Mouse (Mus musculus): ENCODE measurements around the gene Uhrf1.

Uhrf1 gene

DNA sequence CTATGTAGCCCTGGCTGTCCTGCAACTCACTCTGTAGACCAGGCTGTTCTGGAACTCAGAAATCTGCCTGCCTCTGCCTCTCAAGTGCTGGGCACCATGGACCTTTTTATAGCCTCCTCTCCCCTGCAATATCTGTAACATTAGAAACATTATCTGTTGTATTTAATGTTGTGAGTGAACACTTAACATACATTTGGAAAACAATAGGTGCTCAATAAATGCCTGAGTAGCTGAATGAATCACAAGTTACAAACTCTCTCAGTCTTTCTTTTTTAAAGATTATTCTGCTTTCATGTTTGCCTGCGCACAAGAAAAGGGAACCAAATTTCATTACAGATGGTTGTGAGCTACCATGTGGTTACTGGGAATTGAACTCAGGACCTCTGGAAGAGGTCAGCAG, 4.9 kb upstream of the Uhrf1 start:
- no peak for DNase-seq (ENCODE audit: low spot score in 2 of 2)

DNA sequence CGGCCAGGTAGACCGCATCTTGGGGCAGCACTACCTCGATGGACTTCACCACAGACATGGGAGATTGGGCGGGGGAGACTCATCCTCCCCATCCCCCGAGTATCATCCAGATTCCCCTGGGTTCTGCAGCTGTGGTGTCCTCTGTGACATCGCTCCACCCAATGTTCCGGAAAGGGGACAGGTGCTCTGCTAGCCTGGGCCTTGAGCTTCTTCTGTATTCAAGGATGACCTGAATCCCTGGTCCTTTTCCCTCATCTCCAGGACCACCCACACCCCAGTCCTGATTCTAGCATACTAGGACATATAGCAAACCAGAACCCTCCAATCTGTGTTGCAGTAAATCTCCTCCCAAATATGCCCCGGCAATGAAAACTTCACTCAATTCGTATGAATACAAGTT, 2.9 kb upstream of the Uhrf1 start, which contains the start of gene Arrdc5:
Gene Arrdc5 (minus strand): TSS at position 101 of the 400 bp plus-strand sequence.
- DNase-seq (ENCODE audit: low spot score in 2 of 2), result no peak

- DNase-seq (ENCODE audit: low spot score in 2 of 2), result no peak
Observed at GRCm38 (mm10) chr17:56302363-56302996, 641 bp upstream of the Uhrf1 start.

DNA sequence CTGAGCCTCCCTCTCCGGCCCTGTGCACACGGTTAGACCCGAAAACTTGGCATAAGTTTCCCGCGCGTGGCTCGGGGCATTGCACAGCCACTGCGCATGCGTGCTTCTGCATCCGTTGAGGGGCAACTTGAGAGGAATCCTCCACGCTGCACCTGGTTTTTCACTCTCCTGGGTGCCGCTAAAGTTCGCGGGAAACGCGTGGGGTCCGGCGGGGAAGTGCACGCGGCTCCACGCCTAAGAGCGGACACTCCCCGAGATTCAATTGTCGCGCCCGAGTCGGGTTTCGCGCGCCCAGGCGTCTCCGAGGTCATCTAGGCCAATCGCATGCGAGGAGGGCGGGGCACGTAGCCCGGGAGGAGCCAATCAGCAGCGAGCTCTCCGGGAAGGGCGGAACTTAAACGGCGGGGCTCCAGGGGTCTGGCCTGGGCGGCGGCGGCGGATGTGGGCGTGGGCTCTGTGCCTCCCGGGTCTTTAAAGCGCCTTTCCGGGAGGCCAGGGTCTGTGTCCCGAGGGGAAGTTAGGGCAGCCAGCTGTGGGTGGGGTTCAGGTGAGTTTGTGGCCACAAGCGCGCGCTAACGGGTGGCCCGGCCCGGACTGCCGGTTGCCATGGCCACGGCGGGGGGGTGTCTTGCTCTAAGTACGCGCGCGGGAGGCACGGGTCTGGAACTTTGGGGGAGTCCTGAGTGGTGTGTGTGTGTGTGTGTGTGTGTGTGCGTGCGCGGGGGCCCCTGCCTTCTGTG, 896 bp downstream of the Uhrf1 start:
- peak; percentile 82 to 86 for DNase-seq (ENCODE audit: low spot score in 2 of 2)

- DNase-seq (ENCODE audit: low spot score in 2 of 2), result no peak
Observed at GRCm38 (mm10) chr17:56304718-56305117, 1.6 kb downstream of the Uhrf1 start.

DNA sequence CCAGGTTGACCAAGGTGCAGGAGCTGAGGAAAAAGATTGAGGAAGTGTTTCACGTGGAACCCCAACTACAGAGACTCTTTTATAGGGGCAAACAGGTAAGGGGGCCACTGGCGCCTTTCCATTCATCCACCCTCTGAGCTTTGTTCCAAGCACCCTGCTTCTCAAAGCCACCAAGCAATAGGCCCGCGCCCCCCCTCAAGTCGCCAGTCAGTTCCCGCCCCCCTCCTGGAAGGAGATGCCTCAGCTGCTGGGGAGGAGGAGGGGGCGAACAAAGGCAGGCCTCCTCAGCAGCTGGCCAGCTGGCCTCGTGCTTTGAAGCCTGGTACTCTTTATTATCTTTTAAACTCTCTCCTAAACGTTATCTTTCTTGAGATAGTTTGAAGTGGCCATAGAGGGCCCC, 2.0 kb downstream of the Uhrf1 start:
- DNase-seq (ENCODE audit: low spot score in 2 of 2), result no peak

GRCm38 (mm10) chr17:56305826-56306225, 2.7 kb downstream of the Uhrf1 start:
- DNase-seq (ENCODE audit: low spot score in 2 of 2), result no peak

- no peak for DNase-seq (ENCODE audit: low spot score in 2 of 2)
Observed at GRCm38 (mm10) chr17:56308088-56308487, 5.0 kb downstream of the Uhrf1 start.

GRCm38 (mm10) chr17:56309191-56309945, 6.2 kb downstream of the Uhrf1 start:
- DNase-seq (ENCODE audit: low spot score in 2 of 2), result no peak

DNA sequence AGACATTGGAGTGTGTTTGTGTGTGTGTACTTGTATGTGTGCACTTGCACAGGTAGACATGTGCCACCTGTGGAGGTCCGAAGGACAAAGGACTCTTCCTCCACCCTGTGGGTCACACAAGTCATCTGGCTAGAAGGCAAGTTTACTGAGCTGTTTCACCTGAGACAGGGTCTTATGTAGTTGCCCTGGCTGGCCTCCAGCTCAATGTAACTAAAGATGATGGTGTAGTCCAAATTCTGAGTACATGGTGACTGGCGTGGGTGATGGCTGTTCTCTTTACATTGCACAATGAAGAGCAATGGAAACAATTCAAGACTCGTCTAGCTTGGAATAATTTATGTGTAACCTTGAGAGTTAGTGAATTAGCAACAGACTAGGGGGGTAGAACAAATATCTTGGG, 21.3 kb downstream of the Uhrf1 start:
- no peak for DNase-seq (ENCODE audit: low spot score in 2 of 2)

- DNase-seq (ENCODE audit: low spot score in 2 of 2), result peak; percentile 93 to 96
Observed at GRCm38 (mm10) chr17:56325450-56326152, 22.5 kb downstream of the Uhrf1 start, which contains the start of gene Kdm4b. Kdm4b (plus strand) TSS chr17:56326062.

DNA sequence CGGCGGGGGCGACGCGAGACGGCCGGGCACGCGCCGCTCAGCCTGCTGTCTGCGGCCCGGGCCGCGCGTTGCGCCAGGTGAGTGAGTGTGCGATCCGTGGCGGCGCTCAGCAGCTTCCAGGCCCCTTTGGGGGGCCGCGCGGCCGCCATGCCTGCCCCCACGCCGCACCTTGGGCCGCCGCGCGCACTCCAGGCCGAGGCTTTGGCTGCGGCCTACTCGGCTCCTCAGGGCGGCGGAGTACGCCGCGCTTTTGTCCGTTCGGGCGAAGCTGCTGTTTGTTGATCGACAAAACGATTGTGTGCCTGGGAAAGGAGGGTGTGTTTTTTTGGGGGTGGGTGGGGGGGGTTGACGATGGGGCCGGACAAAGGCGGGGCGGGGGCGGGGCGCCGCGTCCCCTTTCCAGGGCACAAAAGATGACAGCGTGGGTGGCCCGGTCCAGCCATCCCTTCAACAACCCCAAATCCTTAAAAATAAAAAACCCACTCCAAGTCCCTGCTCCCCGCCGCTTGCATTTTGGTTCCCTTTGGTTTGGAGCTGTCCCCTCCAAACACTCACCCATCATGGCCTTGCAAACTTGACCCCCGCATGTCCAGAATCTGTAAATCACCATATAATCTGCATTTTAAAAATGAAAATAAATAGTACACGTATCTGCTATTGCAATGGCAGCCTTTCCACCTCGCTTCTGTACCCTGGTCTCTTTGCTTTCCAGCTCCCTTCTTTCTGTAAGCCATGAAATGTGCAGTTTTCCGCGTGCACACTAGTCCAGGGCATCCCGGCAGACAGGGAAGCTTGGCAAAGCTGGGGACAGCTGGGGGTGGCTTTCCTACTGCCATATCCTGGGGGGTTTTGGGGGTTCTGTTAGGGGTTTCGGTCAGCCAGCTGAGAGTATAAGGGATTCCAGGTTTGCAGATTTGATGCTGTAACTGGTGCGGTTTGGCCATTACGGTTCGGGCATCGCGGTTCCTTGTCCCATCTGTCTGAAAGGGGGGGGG, 23.3 kb downstream of the Uhrf1 start:
- DNase-seq (ENCODE audit: low spot score in 2 of 2), result no peak

GRCm38 (mm10) chr17:56329267-56329666, 26.1 kb downstream of the Uhrf1 start:
- no peak for DNase-seq (ENCODE audit: low spot score in 2 of 2)

- no peak for DNase-seq (ENCODE audit: low spot score in 2 of 2)
Observed at GRCm38 (mm10) chr17:56330345-56330744, 27.2 kb downstream of the Uhrf1 start.

DNA sequence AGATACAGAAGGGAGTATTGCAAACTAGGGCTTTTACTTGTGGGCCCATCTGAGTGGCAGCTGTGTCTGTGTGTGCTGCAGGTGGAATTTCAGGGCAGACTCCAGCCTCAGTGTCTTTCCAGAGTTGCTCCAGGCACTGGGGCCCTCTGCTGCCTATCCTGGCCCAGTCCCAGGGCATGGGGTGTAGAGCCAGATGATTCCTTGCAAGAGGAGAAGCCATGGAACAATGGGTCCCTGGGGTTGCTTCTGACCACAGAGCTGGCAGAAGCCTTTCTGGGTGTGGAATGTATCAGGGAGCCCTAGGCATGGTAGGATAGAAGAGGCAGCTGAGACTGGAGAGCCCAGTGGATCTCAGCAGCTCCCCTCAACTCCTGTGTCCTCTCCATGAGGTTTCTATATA, 28.1 kb downstream of the Uhrf1 start:
- DNase-seq (ENCODE audit: low spot score in 2 of 2), result no peak

- no peak for DNase-seq (ENCODE audit: low spot score in 2 of 2)
Observed at GRCm38 (mm10) chr17:56332987-56333386, 29.9 kb downstream of the Uhrf1 start.

DNA sequence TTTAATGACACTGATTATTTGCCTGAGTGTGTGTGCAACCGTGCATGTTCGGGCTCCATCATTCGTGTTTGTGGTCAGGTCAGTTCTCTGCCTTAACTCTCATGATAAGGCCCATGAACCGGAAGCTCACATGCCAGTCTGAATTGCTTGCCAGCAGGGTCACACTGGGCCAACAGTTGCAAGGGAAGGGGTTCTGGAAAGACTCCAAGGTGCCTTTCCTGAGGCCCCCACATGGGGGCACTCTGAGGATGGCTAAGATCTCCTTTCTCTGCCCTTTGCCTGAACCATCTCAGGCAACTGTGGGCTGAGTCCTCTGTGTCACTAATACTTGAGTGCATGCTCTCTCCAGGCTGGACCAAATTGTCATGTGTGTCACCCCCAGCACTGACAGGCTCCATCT, 34.1 kb downstream of the Uhrf1 start:
- DNase-seq (ENCODE audit: low spot score in 2 of 2), result no peak

- DNase-seq (ENCODE audit: low spot score in 2 of 2), result no peak
Observed at GRCm38 (mm10) chr17:56337791-56338190, 34.7 kb downstream of the Uhrf1 start.

GRCm38 (mm10) chr17:56338909-56339308, 35.8 kb downstream of the Uhrf1 start:
- no peak for DNase-seq (ENCODE audit: low spot score in 2 of 2)

DNA sequence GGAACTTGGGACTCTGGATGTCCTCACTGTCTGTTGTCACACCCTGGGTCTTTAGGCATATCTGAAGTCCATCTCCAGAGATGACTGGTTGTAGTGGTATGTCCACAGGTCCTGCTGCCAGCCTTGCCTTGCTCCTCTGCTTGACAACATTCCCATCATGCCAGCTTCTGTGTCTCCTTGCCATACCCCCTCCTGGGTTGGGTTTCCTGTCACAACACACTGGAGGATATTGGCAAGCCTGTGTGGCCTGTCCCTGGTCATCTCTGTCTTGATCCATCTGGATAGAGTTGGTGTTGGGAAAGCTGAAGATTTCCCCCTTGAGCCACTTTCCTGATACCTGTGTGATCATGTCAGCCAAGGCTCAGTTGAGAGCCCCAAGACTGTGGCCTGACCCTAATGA, 37.6 kb downstream of the Uhrf1 start:
- no peak for DNase-seq (ENCODE audit: low spot score in 2 of 2)

- no peak for DNase-seq (ENCODE audit: low spot score in 2 of 2)
Observed at GRCm38 (mm10) chr17:56343466-56343865, 40.3 kb downstream of the Uhrf1 start.

Data from frontal cortex, postnatal 25 days (tissue).